Mouse (Mus musculus) ES-Bruce4 (cell line): ENCODE measurements at regions not wholly inside any gene's neighbourhood (a gene's known extent, or its start where the extent isn't known, plus 50 kb on each side); places are given as distances from the start of the nearest gene placed in this dataset.

ENCODE experiments used
- CTCF ChIP-seq: IDR thresholded peaks from one replicate; pipeline ENCODE4 v1.8.1; 2011; ENCODE audit warnings: low read depth, low read length
- EP300 ChIP-seq: IDR thresholded peaks from 2 replicates; pipeline ENCODE4 v1.6.1; 2011; ENCODE audit warnings: low read depth, low read length; ENCODE audit not compliant: insufficient read depth
- POLR2A ChIP-seq: IDR thresholded peaks from one replicate; pipeline ENCODE4 v1.8.1; 2011; ENCODE audit warnings: low read length; ENCODE audit not compliant: insufficient read depth

DNA sequence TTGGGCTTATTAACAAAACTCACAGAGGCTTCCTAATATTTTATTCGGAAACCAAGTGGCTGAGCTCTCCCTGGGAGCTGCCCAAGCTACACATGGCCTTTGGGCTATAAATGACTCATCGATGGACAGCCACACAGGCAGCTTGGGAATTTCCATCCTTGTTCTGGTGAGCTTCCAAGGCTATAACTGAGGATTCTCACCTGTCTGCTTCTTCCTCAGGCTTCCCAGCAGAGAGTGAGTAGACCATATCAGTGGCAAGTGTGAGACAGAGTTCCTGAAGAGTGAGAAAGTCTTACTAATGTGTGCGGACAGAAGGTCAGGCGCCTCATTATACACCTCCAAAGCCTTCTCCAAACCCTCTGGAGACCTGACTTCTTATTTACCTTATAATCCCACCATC lies 202.5 kb downstream of the Nfkbiz start:
- TF ChIP-seq CTCF (no peak), EP300 (no peak), POLR2A (no peak)
